Mouse (Mus musculus) midbrain, embryonic 10.5 days (tissue): ENCODE data around the gene Olfr750. TPM values are rescaled to one million over a fixed set of nuclear protein-coding genes. Genes with fewer than 3 reads are reported as not detected.
"Not testable (repeated sequence)": the region's sequence is repeated elsewhere in the genome, so short reads cannot be mapped to it uniquely, and the experiment has no call there.

ENCODE experiments used
- DNase-seq: peaks from one replicate; pipeline ENCODE4 v3.0.0-alpha.2; 2017; ENCODE audit warnings: low spot score
- H3K27ac ChIP-seq: fragments of 300-500 bp; sonication (generic); replicated peaks from 2 replicates; pipeline ENCODE4 v1.5.1; 2016; ENCODE audit warnings: mild to moderate bottlenecking
- H3K27me3 ChIP-seq: fragments of 300-500 bp; sonication (generic); 2 replicates; pipeline ENCODE4 v1.6.1; 2016; ENCODE audit warnings: low read depth, mild to moderate bottlenecking; ENCODE audit not compliant: poor library complexity, severe bottlenecking
- H3K36me3 ChIP-seq: fragments of 300-500 bp; sonication (generic); 2 replicates; pipeline ENCODE4 v1.6.1; 2016; ENCODE audit warnings: mild to moderate bottlenecking, moderate library complexity
- H3K4me1 ChIP-seq: fragments of 300-500 bp; sonication (generic); 2 replicates; pipeline ENCODE4 v1.6.1; 2016
- H3K4me3 ChIP-seq: fragments of 300-500 bp; sonication (generic); 2 replicates; pipeline ENCODE4 v1.5.1; 2016; ENCODE audit warnings: mild to moderate bottlenecking, moderate library complexity
- H3K9me3 ChIP-seq: fragments of 300-500 bp; sonication (generic); replicated peaks from 2 replicates; pipeline ENCODE4 v1.6.1; 2016; ENCODE audit warnings: mild to moderate bottlenecking
- WGBS: fragments of 180-500 bp; shearing (Covaris S2); methylation state at CpG from one replicate; pipeline ENCODE4 v1.1.7; 2016; 5-methylcytosine and 5-hydroxymethylcytosine counted together
- polyA plus RNA-seq: library from polyadenylated mRNA; unstranded; fragments of >200 nt; fragmentation: Nextera tagmentation; extraction: Ambion mirVana; gene quantifications from 2 replicates; pipeline ENCODE4 v1.2.1, GENCODE M21; 2016

Gene Olfr750
- not detected in 2 replicates for polyA plus RNA-seq

- Histone ChIP-seq H3K4me3 (no peak within 1 kb of the TSS), H3K27ac (no peak within 1 kb of the TSS), H3K27me3 (no peaks in the 10 kb centered on the region), H3K36me3 (no peaks in the 10 kb centered on the region), H3K9me3 (no peaks in the 10 kb centered on the region), H3K4me1 (no peaks in the 10 kb centered on the region)
- 85% methylated on average over 3 of the region's 3 CpGs for WGBS
- DNase-seq = no peak
Measured at GRCm38 (mm10) chr14:51074335-51074734, at the start of gene Olfr750. TSS of gene Olfr750 (minus strand) at chr14:51074435.

GRCm38 (mm10) chr14:51113916-51114560 is 39.8 kb upstream of the Olfr750 start, which contains the start of gene Eddm3b:
TSS of gene Eddm3b (plus strand) at chr14:51114426.
- DNase-seq = no peak
- Histone ChIP-seq H3K27ac (no peak within 1 kb of the TSS), H3K4me3 (no peak within 1 kb of the TSS), H3K4me1 (peaks cover 7% of the 10 kb centered on the region; the same call in 1 of the 2 replicates), H3K27me3 (no peaks in the 10 kb centered on the region), H3K36me3 (no peaks in the 10 kb centered on the region), H3K9me3 (no peaks in the 10 kb centered on the region)
- 38% methylated on average over 12 of the region's 12 CpGs for WGBS

- H3K9me3 ChIP-seq = no peaks in the 10 kb centered on the region
- 39% methylated on average over 9 of the region's 9 CpGs for WGBS
- no peak for DNase-seq
- no peak overlapping the region for H3K27ac ChIP-seq
- no peaks in the 10 kb centered on the region for H3K27me3 ChIP-seq
- H3K4me3 ChIP-seq = no peak overlapping the region
- H3K4me1 ChIP-seq = peaks cover 7% of the 10 kb centered on the region; the same call in 1 of the 2 replicates
- no peaks in the 10 kb centered on the region for H3K36me3 ChIP-seq
Measured at GRCm38 (mm10) chr14:51113476-51113875, 39.2 kb upstream of the Olfr750 start.

GRCm38 (mm10) chr14:51111966-51112365 is 37.7 kb upstream of the Olfr750 start:
- Histone ChIP-seq H3K27me3 (no peaks in the 10 kb centered on the region), H3K4me1 (peaks cover 7% of the 10 kb centered on the region; the same call in 1 of the 2 replicates), H3K9me3 (no peaks in the 10 kb centered on the region), H3K27ac (no peak overlapping the region), H3K4me3 (no peak overlapping the region), H3K36me3 (no peaks in the 10 kb centered on the region)
- DNase-seq = no peak
- 82% methylated on average over 3 of the region's 3 CpGs for WGBS

GRCm38 (mm10) chr14:51106449-51106967 is 32.3 kb upstream of the Olfr750 start:
- Histone ChIP-seq H3K4me3 (no peak overlapping the region), H3K4me1 (no peaks in the 10 kb centered on the region), H3K27me3 (no peaks in the 10 kb centered on the region), H3K27ac (no peak overlapping the region), H3K36me3 (no peaks in the 10 kb centered on the region), H3K9me3 (no peaks in the 10 kb centered on the region)
- no peak for DNase-seq

GRCm38 (mm10) chr14:51104366-51104765 is 30.1 kb upstream of the Olfr750 start:
- Histone ChIP-seq H3K4me1 (no peaks in the 10 kb centered on the region), H3K9me3 (no peaks in the 10 kb centered on the region), H3K27me3 (no peaks in the 10 kb centered on the region), H3K36me3 (no peaks in the 10 kb centered on the region), H3K4me3 (no peak overlapping the region), H3K27ac (no peak overlapping the region)
- WGBS = 96% methylated on average over 2 of the region's 2 CpGs
- DNase-seq = no peak

GRCm38 (mm10) chr14:51103217-51103616 is 29.0 kb upstream of the Olfr750 start:
- Histone ChIP-seq H3K4me3 (no peak overlapping the region), H3K4me1 (no peaks in the 10 kb centered on the region), H3K27ac (no peak overlapping the region), H3K36me3 (no peaks in the 10 kb centered on the region), H3K9me3 (no peaks in the 10 kb centered on the region), H3K27me3 (no peaks in the 10 kb centered on the region)
- peak; percentile 61 for DNase-seq
- 68% methylated on average over 3 of the region's 3 CpGs for WGBS

GRCm38 (mm10) chr14:51101284-51101683 is 27.0 kb upstream of the Olfr750 start:
- no peak for DNase-seq
- Histone ChIP-seq H3K9me3 (no peaks in the 10 kb centered on the region), H3K36me3 (no peaks in the 10 kb centered on the region), H3K4me1 (no peaks in the 10 kb centered on the region), H3K27ac (no peak overlapping the region), H3K4me3 (no peak overlapping the region), H3K27me3 (no peaks in the 10 kb centered on the region)
- WGBS = 87% methylated on average over 9 of the region's 9 CpGs

GRCm38 (mm10) chr14:51098921-51099320 is 24.7 kb upstream of the Olfr750 start:
- Histone ChIP-seq H3K9me3 (no peaks in the 10 kb centered on the region), H3K4me1 (no peaks in the 10 kb centered on the region), H3K36me3 (no peaks in the 10 kb centered on the region), H3K4me3 (no peak overlapping the region), H3K27me3 (no peaks in the 10 kb centered on the region), H3K27ac (no peak overlapping the region)
- DNase-seq = no peak
- 94% methylated on average over 11 of the region's 11 CpGs for WGBS

GRCm38 (mm10) chr14:51098300-51098699 is 24.1 kb upstream of the Olfr750 start:
- H3K9me3 ChIP-seq, H3K27ac ChIP-seq, H3K36me3 ChIP-seq, H3K4me3 ChIP-seq, H3K4me1 ChIP-seq, H3K27me3 ChIP-seq: not testable (repeated sequence)
- 44% methylated on average over 1 of the region's 1 CpGs for WGBS
- peak; percentile 31 for DNase-seq

GRCm38 (mm10) chr14:51095736-51096524 is 21.7 kb upstream of the Olfr750 start:
- Histone ChIP-seq H3K9me3 (no peaks in the 10 kb centered on the region), H3K4me1 (peaks cover 5% of the 10 kb centered on the region; the same call in 1 of the 2 replicates), H3K27ac (no peak overlapping the region), H3K36me3 (no peaks in the 10 kb centered on the region), H3K27me3 (peaks cover 11% of the 10 kb centered on the region), H3K4me3 (no peak overlapping the region)
- DNase-seq = no peak
- WGBS = 82% methylated on average over 9 of the region's 9 CpGs

GRCm38 (mm10) chr14:51094921-51095320 is 20.7 kb upstream of the Olfr750 start:
- 69% methylated on average over 9 of the region's 9 CpGs for WGBS
- Histone ChIP-seq H3K36me3 (no peaks in the 10 kb centered on the region), H3K27me3 (peaks cover 11% of the 10 kb centered on the region), H3K4me3 (no peak overlapping the region), H3K4me1 (peaks cover 7% of the 10 kb centered on the region; the same call in 1 of the 2 replicates), H3K27ac (no peak overlapping the region), H3K9me3 (no peaks in the 10 kb centered on the region)
- no peak for DNase-seq
